Mouse (Mus musculus): ENCODE data around the gene Tlk2. TPM values are rescaled to one million over a fixed set of nuclear protein-coding genes. Genes with fewer than 3 reads are reported as not detected.

The Tlk2 gene
- polyA plus RNA-seq, 1 experiment from 2014 or later: 23.0 TPM

GRCm38 (mm10) chr11:105146593-105146992 lies 32.0 kb upstream of the Tlk2 start, which contains the start of gene Gm10842:
Gene Gm10842, plus strand, starts transcription at chr11:105146893.
- Histone ChIP-seq H3K9ac (ENCODE audit: low read length) (no peak within 1 kb of the TSS), H3K4me2 (ENCODE audit: low read length) (no peak within 1 kb of the TSS), H3K36me3 (ENCODE audit: control insufficient read depth, insufficient read depth, low read length) (no peaks in the 10 kb centered on the region), H3K4me3 (ENCODE audit: low read depth, low read length) (no peak within 1 kb of the TSS), H3K27ac (ENCODE audit: low read depth) (no peak within 1 kb of the TSS), H3K4me1 (replicated peaks; ENCODE audit: control insufficient read depth, insufficient read depth, low read length) (no peaks in the 10 kb centered on the region), H3K27me3 (replicated peaks; ENCODE audit: control insufficient read depth, insufficient read depth, low read length) (0 out of 2 replicates have a peak, but pooled peaks cover 5% of the 10 kb centered on the region), H3K9me3 (ENCODE audit: control insufficient read depth, low read length) (no peaks in the 10 kb centered on the region)
- 68% methylated on average over 3 of the region's 3 CpGs for WGBS
- no peak for ATAC-seq (replicated peaks; ENCODE audit: low FRiP score, low TSS enrichment, low read depth)
- no peak for DNase-seq (ENCODE audit: low spot score)

- DNase-seq (ENCODE audit: low spot score): no peak
- H3K36me3 ChIP-seq (ENCODE audit: control insufficient read depth, insufficient read depth, low read length): no peaks in the 10 kb centered on the region
- no peaks in the 10 kb centered on the region for H3K9me3 ChIP-seq (ENCODE audit: control insufficient read depth, low read length)
- no peak overlapping the region for H3K9ac ChIP-seq (ENCODE audit: low read length)
- whole genome bisulfite sequencing: 68% methylated on average over 3 of the region's 3 CpGs
- H3K4me2 ChIP-seq (ENCODE audit: low read length): no peak overlapping the region
- no peak overlapping the region for H3K27ac ChIP-seq (ENCODE audit: low read depth)
- H3K4me1 ChIP-seq (replicated peaks; ENCODE audit: control insufficient read depth, insufficient read depth, low read length): peaks cover 7% of the 10 kb centered on the region
- H3K4me3 ChIP-seq (ENCODE audit: low read depth, low read length): no peak overlapping the region
- no peak for ATAC-seq (replicated peaks; ENCODE audit: low FRiP score, low TSS enrichment, low read depth)
- H3K27me3 ChIP-seq (replicated peaks; ENCODE audit: control insufficient read depth, insufficient read depth, low read length): 0 out of 2 replicates have a peak, but pooled peaks cover 5% of the 10 kb centered on the region
Measured at GRCm38 (mm10) chr11:105149353-105149752, 29.3 kb upstream of the Tlk2 start.

- Histone ChIP-seq H3K27me3 (replicated peaks; ENCODE audit: control insufficient read depth, insufficient read depth, low read length) (0 out of 2 replicates have a peak, but pooled peaks cover 5% of the 10 kb centered on the region), H3K4me2 (ENCODE audit: low read length) (no peak overlapping the region), H3K9ac (ENCODE audit: low read length) (no peak overlapping the region), H3K4me1 (replicated peaks; ENCODE audit: control insufficient read depth, insufficient read depth, low read length) (peaks cover 7% of the 10 kb centered on the region), H3K36me3 (ENCODE audit: control insufficient read depth, insufficient read depth, low read length) (no peaks in the 10 kb centered on the region), H3K9me3 (ENCODE audit: control insufficient read depth, low read length) (no peaks in the 10 kb centered on the region), H3K4me3 (ENCODE audit: low read depth, low read length) (no peak overlapping the region), H3K27ac (ENCODE audit: low read depth) (no peak overlapping the region)
- ATAC-seq (replicated peaks; ENCODE audit: low FRiP score, low TSS enrichment, low read depth): no peak
- no peak for DNase-seq (ENCODE audit: low spot score)
- 93% methylated on average over 1 of the region's 1 CpGs for WGBS
Measured at GRCm38 (mm10) chr11:105149766-105150165, 28.8 kb upstream of the Tlk2 start.

GRCm38 (mm10) chr11:105150691-105151090 lies 27.9 kb upstream of the Tlk2 start:
- H3K4me3 ChIP-seq (ENCODE audit: low read depth, low read length): no peak overlapping the region
- no peaks in the 10 kb centered on the region for H3K36me3 ChIP-seq (ENCODE audit: control insufficient read depth, insufficient read depth, low read length)
- 0 out of 2 replicates have a peak, but pooled peaks cover 5% of the 10 kb centered on the region for H3K27me3 ChIP-seq (replicated peaks; ENCODE audit: control insufficient read depth, insufficient read depth, low read length)
- H3K9ac ChIP-seq (ENCODE audit: low read length): no peak overlapping the region
- H3K4me2 ChIP-seq (ENCODE audit: low read length): no peak overlapping the region
- no peaks in the 10 kb centered on the region for H3K9me3 ChIP-seq (ENCODE audit: control insufficient read depth, low read length)
- DNase-seq (ENCODE audit: low spot score): no peak
- 55% methylated on average over 4 of the region's 4 CpGs for WGBS
- ATAC-seq (replicated peaks; ENCODE audit: low FRiP score, low TSS enrichment, low read depth): no peak
- H3K27ac ChIP-seq (ENCODE audit: low read depth): no peak overlapping the region
- peaks cover 7% of the 10 kb centered on the region for H3K4me1 ChIP-seq (replicated peaks; ENCODE audit: control insufficient read depth, insufficient read depth, low read length)

- ATAC-seq (replicated peaks; ENCODE audit: low FRiP score, low TSS enrichment, low read depth) (no peak), DNase-seq (ENCODE audit: low spot score) (no peak)
- peaks cover 7% of the 10 kb centered on the region for H3K4me1 ChIP-seq (replicated peaks; ENCODE audit: control insufficient read depth, insufficient read depth, low read length)
- H3K4me3 ChIP-seq (ENCODE audit: low read depth, low read length): no peak overlapping the region
- H3K27ac ChIP-seq (ENCODE audit: low read depth): no peak overlapping the region
- no peak overlapping the region for H3K4me2 ChIP-seq (ENCODE audit: low read length)
- no peaks in the 10 kb centered on the region for H3K9me3 ChIP-seq (ENCODE audit: control insufficient read depth, low read length)
- 0 out of 2 replicates have a peak, but pooled peaks cover 5% of the 10 kb centered on the region for H3K27me3 ChIP-seq (replicated peaks; ENCODE audit: control insufficient read depth, insufficient read depth, low read length)
- 21% methylated on average over 18 of the region's 19 CpGs for WGBS
- H3K9ac ChIP-seq (ENCODE audit: low read length): no peak overlapping the region
- H3K36me3 ChIP-seq (ENCODE audit: control insufficient read depth, insufficient read depth, low read length): no peaks in the 10 kb centered on the region
Measured at GRCm38 (mm10) chr11:105151226-105152016, 27.2 kb upstream of the Tlk2 start.

GRCm38 (mm10) chr11:105152017-105152300 lies 26.6 kb upstream of the Tlk2 start:
- Histone ChIP-seq H3K27me3 (replicated peaks; ENCODE audit: control insufficient read depth, insufficient read depth, low read length) (0 out of 2 replicates have a peak, but pooled peaks cover 5% of the 10 kb centered on the region), H3K4me3 (ENCODE audit: low read depth, low read length) (no peak overlapping the region), H3K27ac (ENCODE audit: low read depth) (no peak overlapping the region), H3K4me2 (ENCODE audit: low read length) (no peak overlapping the region), H3K36me3 (ENCODE audit: control insufficient read depth, insufficient read depth, low read length) (no peaks in the 10 kb centered on the region), H3K4me1 (replicated peaks; ENCODE audit: control insufficient read depth, insufficient read depth, low read length) (peaks cover 7% of the 10 kb centered on the region), H3K9me3 (ENCODE audit: control insufficient read depth, low read length) (no peaks in the 10 kb centered on the region), H3K9ac (ENCODE audit: low read length) (no peak overlapping the region)
- no peak for DNase-seq (ENCODE audit: low spot score)
- no peak for ATAC-seq (replicated peaks; ENCODE audit: low FRiP score, low TSS enrichment, low read depth)
- 86% methylated on average over 1 of the region's 4 CpGs for WGBS

GRCm38 (mm10) chr11:105152357-105152899 lies 26.2 kb upstream of the Tlk2 start:
- ATAC-seq (replicated peaks; ENCODE audit: low FRiP score, low TSS enrichment, low read depth): no peak
- no peak overlapping the region for H3K4me3 ChIP-seq (ENCODE audit: low read depth, low read length)
- peaks cover 7% of the 10 kb centered on the region for H3K4me1 ChIP-seq (replicated peaks; ENCODE audit: control insufficient read depth, insufficient read depth, low read length)
- no peak overlapping the region for H3K9ac ChIP-seq (ENCODE audit: low read length)
- no peak overlapping the region for H3K27ac ChIP-seq (ENCODE audit: low read depth)
- no peaks in the 10 kb centered on the region for H3K9me3 ChIP-seq (ENCODE audit: control insufficient read depth, low read length)
- WGBS: 85% methylated on average over 11 of the region's 11 CpGs
- H3K36me3 ChIP-seq (ENCODE audit: control insufficient read depth, insufficient read depth, low read length): no peaks in the 10 kb centered on the region
- H3K4me2 ChIP-seq (ENCODE audit: low read length): no peak overlapping the region
- H3K27me3 ChIP-seq (replicated peaks; ENCODE audit: control insufficient read depth, insufficient read depth, low read length): 0 out of 2 replicates have a peak, but pooled peaks cover 5% of the 10 kb centered on the region
- DNase-seq (ENCODE audit: low spot score): no peak

- WGBS: 33% methylated on average over 12 of the region's 12 CpGs
Measured at GRCm38 (mm10) chr11:105153068-105153833, 25.4 kb upstream of the Tlk2 start.

More at GRCm38 (mm10) chr11:105153068-105153833, 25.4 kb upstream of the Tlk2 start:
- H3K4me3 ChIP-seq (ENCODE audit: low read depth, low read length): no peak overlapping the region
- H3K27me3 ChIP-seq (replicated peaks; ENCODE audit: control insufficient read depth, insufficient read depth, low read length): 0 out of 2 replicates have a peak, but pooled peaks cover 5% of the 10 kb centered on the region
- no peaks in the 10 kb centered on the region for H3K9me3 ChIP-seq (ENCODE audit: control insufficient read depth, low read length)
- ATAC-seq (replicated peaks; ENCODE audit: low FRiP score, low TSS enrichment, low read depth) (peak; percentile 71; the same call in 1 of the 2 replicates), DNase-seq (ENCODE audit: low spot score) (peak; percentile 59)
- peaks cover 7% of the 10 kb centered on the region for H3K4me1 ChIP-seq (replicated peaks; ENCODE audit: control insufficient read depth, insufficient read depth, low read length)
- no peak overlapping the region for H3K9ac ChIP-seq (ENCODE audit: low read length)
- H3K27ac ChIP-seq (ENCODE audit: low read depth): no peak overlapping the region
- no peak overlapping the region for H3K4me2 ChIP-seq (ENCODE audit: low read length)
- H3K36me3 ChIP-seq (ENCODE audit: control insufficient read depth, insufficient read depth, low read length): no peaks in the 10 kb centered on the region
